Mouse (Mus musculus): ENCODE results near the gene Mfsd4a.

DNA sequence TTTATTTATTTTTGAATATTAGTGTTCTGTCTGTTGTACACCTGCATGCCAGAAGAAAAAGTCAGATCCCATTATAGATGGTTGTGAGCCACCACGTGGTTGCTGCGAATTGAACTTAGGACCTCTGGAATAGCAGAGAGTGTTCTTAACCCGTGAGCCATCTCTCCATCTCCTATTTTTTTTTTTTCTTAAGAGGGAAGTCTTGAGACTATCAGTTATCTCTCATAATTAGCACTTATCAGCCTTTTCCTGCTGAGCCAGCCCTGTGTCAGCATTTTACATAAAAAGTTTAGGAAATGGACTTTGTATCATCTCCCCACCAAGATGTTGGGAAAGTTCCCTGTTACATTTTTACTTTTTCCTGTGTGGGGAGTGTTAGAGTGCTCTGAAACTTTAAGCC is 45.8 kb downstream of the Mfsd4a start:
- no peak for TF ChIP-seq EP300 (IDR thresholded peaks at IDR 0.05; ENCODE audit: low read depth)
- no peak for TF ChIP-seq CTCF (IDR thresholded peaks at IDR 0.05; ENCODE audit: low read depth)

All from heart, postnatal 0 days (tissue).